Mouse (Mus musculus): Measurements from ENCODE around the gene Shld1.

DNA sequence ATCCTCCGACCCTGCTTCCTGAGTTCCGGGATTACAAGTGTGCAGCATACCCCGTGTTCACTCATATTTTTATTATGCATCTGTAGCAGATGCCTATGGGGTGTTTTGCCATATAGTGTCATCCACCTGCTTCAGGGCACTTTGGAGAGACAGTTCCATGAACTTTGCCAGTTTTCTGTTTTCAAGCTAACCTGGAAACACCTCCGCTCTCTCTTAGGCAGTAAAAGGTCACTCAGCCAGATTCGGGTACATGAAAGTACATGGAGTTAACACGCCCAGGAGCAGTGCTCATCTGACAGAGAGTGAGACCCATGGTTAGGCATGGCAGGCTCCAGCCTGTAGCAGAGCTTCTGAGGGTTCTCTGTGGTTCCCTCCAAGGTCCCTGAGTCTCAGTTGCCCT lies 48.4 kb upstream of the Shld1 start:
- no peak for TF ChIP-seq CTCF (IDR thresholded peaks at IDR 0.05; ENCODE audit: low read depth)
- no peak for TF ChIP-seq EP300 (IDR thresholded peaks at IDR 0.05; ENCODE audit: low read depth)

Measured in heart, postnatal 0 days (tissue).